In genomic region chr1:39882505-39882904, GRCm38 (mm10) we compare ENCODE assay signal across 28 mouse cellular contexts. TPM values are rescaled to one million over a fixed set of nuclear protein-coding genes. Genes with fewer than 3 reads are reported as not detected.
DNase-seq lines count a peak whose midpoint lies in the region; ATAC-seq and TF ChIP-seq lines count a peak whose summit lies in the region.
"Had no signal": no experiment of that assay in that cellular context is flagged by ENCODE, and none has a peak within 500 bp of the region (broad histone marks: within the 10 kb centered on the region; RNA-seq: fewer than 3 reads in every experiment).

No protein-coding gene starts in this region.

- TF ChIP-seq POLR2A in cerebellum, adult 2 months (IDR thresholded peaks at IDR 0.05; ENCODE audit: borderline replicate concordance, insufficient read depth, low read length): no peak

- 0 out of 2 replicates have a peak overlapping the region, but pooled peaks have one; percentile 2 for H3K27ac ChIP-seq in cerebellum, adult 2 months (ENCODE audit: insufficient read depth, low read length)
- no peak overlapping the region for H3K27ac ChIP-seq in forebrain, embryonic 10.5 days
- H3K27ac ChIP-seq: embryonic facial prominence, embryonic 12.5 days; embryonic facial prominence, embryonic 15.5 days; forebrain, embryonic 13.5 days; heart, embryonic 15.5 days; hindbrain, embryonic 14.5 days; hindbrain, postnatal 0 days had no signal

- no peak for TF ChIP-seq CTCF in cerebellum, adult 2 months (IDR thresholded peaks at IDR 0.05; ENCODE audit: borderline replicate concordance, insufficient read depth, low read depth, low read length)
- TF ChIP-seq CTCF in Patski (IDR thresholded peaks at IDR 0.05): no peak

- peak in 1 of 2 experiments; percentile 65 for DNase-seq in cerebellum, adult 2 months
- DNase-seq in cerebellum, adult 8-10 months: no peak
- DNase-seq in 3T3-L1 (ENCODE audit: low read depth, low spot score) (peak; percentile 31), Patski (ENCODE audit: low read depth, low spot score) (no peak)
- DNase-seq in forebrain, embryonic 10.5 days (ENCODE audit: extremely low spot score, low spot score): no peak
- no peak for DNase-seq in right cerebral cortex, postnatal 36 days (ENCODE audit: low spot score in 2 of 2)
- DNase-seq: adrenal gland, postnatal 10 days; adrenal gland, postnatal 36 days; cerebellum, adult 11-12 months; cerebellum, postnatal 10 days; gastrocnemius, postnatal 25 days; heart, adult 18-20 months; heart, postnatal 10 days; heart, postnatal 36 days; kidney, adult 18-20 months; kidney, adult 9 months had no signal

- CTCF ChIA-PET in Patski (lab: Charles Lee): no interaction called here

- no peaks in the 10 kb centered on the region for H3K9me3 ChIP-seq in forebrain, embryonic 10.5 days
- H3K9me3 ChIP-seq: embryonic facial prominence, embryonic 12.5 days; embryonic facial prominence, embryonic 15.5 days; forebrain, embryonic 13.5 days; heart, embryonic 15.5 days had no signal

- in situ Hi-C loops in Patski (cut with MboI; ENCODE audit: low pct_unique_long_range_greater_than_20kb): no loop called here

- no peak overlapping the region for H3K4me3 ChIP-seq in cerebellum, adult 2 months (replicated peaks; ENCODE audit: insufficient read depth, low read depth, low read length)
- H3K4me3 ChIP-seq in forebrain, embryonic 10.5 days: no peak overlapping the region
- H3K4me3 ChIP-seq: embryonic facial prominence, embryonic 12.5 days; embryonic facial prominence, embryonic 15.5 days; erythroblast, embryonic 14.5 days; forebrain, embryonic 13.5 days; heart, embryonic 12.5 days; heart, embryonic 15.5 days had no signal

- no peaks in the 10 kb centered on the region for H3K4me1 ChIP-seq in cerebellum, adult 2 months (ENCODE audit: control insufficient read depth, insufficient read depth, low read length)
- peaks cover 15% of the 10 kb centered on the region for H3K4me1 ChIP-seq in forebrain, embryonic 10.5 days

- H3K36me3 ChIP-seq in forebrain, embryonic 10.5 days (replicated peaks): no peaks in the 10 kb centered on the region
- H3K36me3 ChIP-seq: embryonic facial prominence, embryonic 12.5 days; embryonic facial prominence, embryonic 15.5 days; heart, embryonic 12.5 days; heart, embryonic 15.5 days had no signal

- WGBS in cerebellum, adult 2 months: 20% methylated on average over 4 of the region's 4 CpGs
- WGBS in forebrain, embryonic 10.5 days: 95% methylated on average over 4 of the region's 4 CpGs

- H3K27me3 ChIP-seq in cerebellum, adult 2 months (ENCODE audit: control insufficient read depth, insufficient read depth, low read length): no peaks in the 10 kb centered on the region
- no peaks in the 10 kb centered on the region for H3K27me3 ChIP-seq in Patski
- no peaks in the 10 kb centered on the region for H3K27me3 ChIP-seq in forebrain, embryonic 10.5 days (ENCODE audit: poor library complexity, severe bottlenecking)
- H3K27me3 ChIP-seq: embryonic facial prominence, embryonic 12.5 days; embryonic facial prominence, embryonic 15.5 days; forebrain, embryonic 13.5 days; heart, embryonic 12.5 days; heart, embryonic 15.5 days had no signal

- ATAC-seq in Patski: peak; percentile 35
- ATAC-seq: CD4-positive, CD25-positive, alpha-beta regulatory T cell, adult 4 months; forebrain, embryonic 13.5 days; forebrain, embryonic 16.5 days; hindbrain, postnatal 0 days; inflammation-experienced regulatory T-cells, adult 6 months; intestine, embryonic 16.5 days had no signal

- POLR2A ChIA-PET in Patski (lab: Charles Lee): no interaction called here

RNA-seq across cellular contexts. Expression of gene Map4k4, which starts 18.2 kb away (rescaled TPM):
- polyA plus RNA-seq in cerebellum, adult 2 months (2012; rRNA removed): 166 and 168 TPM in 2 replicates
- polyA plus RNA-seq in Patski (2021): 173 TPM
- 28.3 and 31.0 TPM in 2 replicates for polyA plus RNA-seq in forebrain, embryonic 10.5 days (2016; fragmentation: Nextera tagmentation; extraction: Ambion mirVana)
